Mouse (Mus musculus): ENCODE measurements at regions not wholly inside any gene's neighbourhood (a gene's known extent, or its start where the extent isn't known, plus 50 kb on each side); places are given as distances from the start of the nearest gene placed in this dataset.
A peak's percentile ranks its signal among the peaks of the same experiment; 100 is the strongest.

DNA sequence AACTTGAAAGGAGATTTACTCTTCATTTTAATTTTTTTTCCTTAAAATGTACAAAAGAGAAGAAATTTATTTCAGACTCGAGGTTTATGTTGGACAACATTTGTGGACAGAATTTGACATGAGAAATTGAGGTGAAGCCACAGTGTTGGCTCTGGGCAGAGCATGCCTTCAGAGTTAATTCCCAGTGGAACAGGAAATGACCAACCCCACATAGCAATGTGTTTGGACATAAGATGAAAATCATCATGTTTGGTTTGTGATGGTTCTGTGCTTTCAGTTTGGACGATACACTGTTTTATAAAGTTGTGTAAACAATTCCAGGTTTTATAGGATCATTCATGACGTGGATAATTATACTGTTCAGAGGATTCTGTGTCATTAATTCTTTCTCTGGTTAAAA, 271.9 kb upstream of the Mettl25 start:
- intact Hi-C loops (cut with DNase I), result no loop called here
- DNase-seq (ENCODE audit: low spot score in 2 of 2), result no peak

DNA sequence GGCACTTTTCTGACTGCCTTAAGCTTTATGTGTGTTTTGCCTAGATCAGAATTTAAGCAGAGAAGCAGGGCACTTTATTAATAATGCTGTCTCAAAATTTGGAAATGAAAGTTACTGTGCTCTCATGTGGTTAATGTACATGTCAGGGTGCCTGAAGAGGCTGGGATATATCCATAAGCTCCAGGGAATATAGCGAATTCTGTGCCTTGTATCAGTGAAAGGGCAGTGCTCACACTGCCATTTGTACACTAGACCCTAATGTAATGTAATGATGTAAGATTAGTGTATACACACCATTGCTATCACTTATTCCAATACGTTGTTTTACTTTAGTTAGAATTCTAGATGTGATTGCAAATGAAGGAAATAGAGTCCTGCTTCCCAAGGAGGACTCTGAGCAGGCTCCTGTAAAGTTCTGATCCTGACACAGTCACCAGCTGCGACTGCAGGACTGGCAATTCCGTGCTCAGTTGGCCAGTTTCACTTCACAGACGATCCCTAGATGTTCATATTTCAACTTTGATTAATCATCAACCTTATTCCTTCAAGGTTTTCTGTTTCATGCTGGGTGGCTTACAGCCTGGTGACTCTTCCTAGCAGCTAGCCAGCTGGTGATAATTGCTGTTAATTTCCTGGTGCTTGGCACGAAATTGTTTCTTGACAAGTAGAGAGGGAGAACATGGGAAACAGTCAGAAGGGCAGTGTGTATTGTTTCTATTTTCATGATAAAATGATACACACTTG, 273.7 kb upstream of the Mettl25 start:
- DNase-seq (ENCODE audit: low spot score in 2 of 2), result no peak
- intact Hi-C loops (cut with DNase I), result no loop called here

DNA sequence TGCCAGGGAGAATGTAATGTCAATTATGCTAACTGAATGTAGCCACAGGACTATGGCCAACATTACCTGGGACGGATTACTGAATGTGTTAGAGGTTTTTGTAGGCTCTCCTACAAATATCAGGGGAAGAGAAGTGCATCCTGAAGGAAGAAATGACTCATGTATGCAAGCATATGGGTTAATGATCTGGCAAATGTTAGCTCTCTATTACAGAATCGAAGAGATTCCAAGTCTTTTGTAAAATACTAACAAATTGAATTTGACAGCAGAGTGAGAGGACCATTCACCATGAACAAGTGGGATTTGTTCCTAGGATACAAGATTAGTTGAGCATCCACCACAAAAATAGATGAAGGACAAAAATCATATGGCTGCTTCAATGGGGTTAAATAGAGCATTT, 280.6 kb upstream of the Mettl25 start:
- intact Hi-C loops (cut with DNase I), result no loop called here
- no peak for DNase-seq (ENCODE audit: low spot score in 2 of 2)

DNA sequence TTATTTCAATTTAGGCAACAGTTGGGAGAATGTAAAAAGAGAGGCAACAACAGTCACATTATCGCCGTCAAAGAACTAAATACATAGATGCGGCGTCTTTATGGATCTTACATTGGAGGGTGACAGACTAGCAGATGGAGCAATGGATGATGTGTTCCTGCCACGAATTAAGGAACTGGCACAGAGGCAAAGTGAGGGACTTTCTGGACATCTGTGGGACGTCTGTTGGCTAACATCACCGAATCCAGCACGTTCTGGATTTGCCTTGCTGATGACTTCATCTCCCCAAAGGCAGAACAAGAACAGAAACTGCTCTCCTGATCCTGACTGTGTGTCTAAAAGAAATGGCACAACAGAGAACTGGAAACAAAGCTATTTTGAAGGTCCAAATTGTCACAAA, 281.8 kb upstream of the Mettl25 start:
- peak; percentile 8 to 20 for DNase-seq (ENCODE audit: low spot score in 2 of 2)
- intact Hi-C loops (cut with DNase I), result no loop called here

DNA sequence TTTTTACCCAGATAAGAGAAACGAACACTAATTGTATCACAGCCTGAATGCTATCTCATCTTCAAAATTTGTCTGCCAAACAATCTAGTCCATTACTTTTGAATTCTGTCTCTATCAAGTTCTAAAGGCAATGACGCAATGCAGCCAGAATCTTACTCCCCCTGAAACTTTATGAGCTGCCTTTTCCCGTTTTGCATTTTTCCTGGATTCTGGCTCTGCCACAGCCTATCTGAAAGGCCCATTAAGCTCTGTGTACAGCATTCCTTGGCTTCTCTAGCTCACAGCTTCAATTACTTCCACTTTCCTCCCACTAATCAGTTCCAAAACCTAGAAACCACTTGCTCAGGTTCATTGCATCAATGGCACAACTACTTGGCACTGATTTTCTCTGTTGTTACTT, 298.0 kb upstream of the Ppfia2 start:
- intact Hi-C loops (cut with DNase I), result no loop called here
- no peak for DNase-seq (ENCODE audit: low spot score in 2 of 2)

DNA sequence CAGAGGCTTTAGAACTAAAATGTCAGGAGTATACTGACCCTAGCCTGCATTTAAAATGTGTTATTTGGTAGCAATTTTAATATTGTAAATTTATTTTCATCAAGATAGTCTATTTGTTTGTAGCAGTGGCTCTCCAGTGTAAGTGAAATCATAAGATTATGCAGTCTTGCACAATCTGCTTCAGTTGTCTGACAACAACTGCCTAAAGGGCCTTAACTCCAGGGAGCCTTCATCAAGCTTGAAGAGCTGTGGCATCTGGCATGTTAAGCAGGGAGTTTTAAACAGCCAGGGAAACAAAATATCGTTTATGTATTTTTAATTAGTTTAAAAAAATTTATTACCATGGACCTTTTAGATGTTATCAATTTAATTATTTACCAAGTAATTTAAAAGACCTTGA, 295.7 kb upstream of the Ppfia2 start:
- DNase-seq (ENCODE audit: low spot score in 2 of 2), result no peak
- intact Hi-C loops (cut with DNase I), result no loop called here

DNA sequence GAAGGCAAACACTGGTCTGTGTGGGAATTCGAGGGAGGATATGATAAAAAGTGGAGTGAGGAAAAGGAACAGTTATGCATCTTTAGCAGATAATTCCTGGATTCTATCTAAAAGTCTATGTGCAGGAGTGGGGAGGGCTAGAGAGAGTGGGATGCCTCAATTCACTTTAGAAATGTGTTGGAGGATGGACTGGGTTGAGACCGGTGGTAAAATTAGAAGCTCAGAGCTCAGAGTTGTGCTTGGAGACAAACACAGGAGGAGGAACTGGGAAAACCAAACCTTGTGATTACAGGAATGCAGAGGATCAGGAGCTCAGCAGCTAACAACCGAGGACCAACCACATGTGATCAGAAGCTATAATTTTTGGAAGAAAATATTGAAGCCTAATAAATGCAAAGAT, 290.5 kb upstream of the Ppfia2 start:
- intact Hi-C loops (cut with DNase I), result no loop called here

DNA sequence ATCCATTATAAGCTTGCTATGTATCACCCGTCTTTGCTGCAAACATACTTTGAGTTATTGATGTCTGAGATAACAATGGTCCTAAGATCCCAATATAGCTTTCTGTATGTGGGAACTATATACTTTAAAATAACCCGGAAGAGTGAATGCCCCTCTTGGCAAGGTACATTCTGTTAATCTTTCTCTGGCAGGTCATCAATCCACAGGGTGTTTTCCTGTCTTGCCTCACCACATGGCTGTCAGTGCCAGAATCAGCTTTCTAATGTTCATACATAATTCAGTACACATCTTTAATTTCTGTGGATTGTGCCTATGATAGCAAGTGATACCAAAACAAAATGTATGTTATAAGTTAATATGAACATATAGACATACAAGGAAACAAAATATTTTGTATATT, 267.6 kb upstream of the Ppfia2 start:
- DNase-seq (ENCODE audit: low spot score in 2 of 2), result no peak
- intact Hi-C loops (cut with DNase I), result no loop called here

More for the DNA sequence above, 290.5 kb upstream of the Ppfia2 start:
- no peak for DNase-seq (ENCODE audit: low spot score in 2 of 2)

DNA sequence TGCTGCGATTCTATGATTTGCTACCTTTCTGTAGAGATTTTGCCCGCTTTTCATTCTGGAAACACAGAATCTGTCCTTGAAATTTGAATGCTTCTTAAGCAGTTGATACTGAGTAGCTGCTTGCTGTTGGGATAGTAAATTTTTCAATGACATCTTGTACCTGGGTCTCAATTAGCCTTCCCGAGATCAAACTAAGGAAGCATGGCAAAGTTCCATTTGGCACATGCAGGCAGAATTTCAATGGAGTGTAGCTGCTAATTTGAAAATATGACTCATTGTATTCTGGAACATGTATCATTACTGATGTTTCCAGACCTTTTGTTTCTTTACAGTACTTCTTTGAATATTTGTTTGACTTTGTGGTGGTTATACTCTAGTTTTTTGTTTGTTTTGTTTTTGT, 245.9 kb upstream of the Ppfia2 start:
- DNase-seq (ENCODE audit: low spot score in 2 of 2), result no peak
- intact Hi-C loops (cut with DNase I), result no loop called here

DNA sequence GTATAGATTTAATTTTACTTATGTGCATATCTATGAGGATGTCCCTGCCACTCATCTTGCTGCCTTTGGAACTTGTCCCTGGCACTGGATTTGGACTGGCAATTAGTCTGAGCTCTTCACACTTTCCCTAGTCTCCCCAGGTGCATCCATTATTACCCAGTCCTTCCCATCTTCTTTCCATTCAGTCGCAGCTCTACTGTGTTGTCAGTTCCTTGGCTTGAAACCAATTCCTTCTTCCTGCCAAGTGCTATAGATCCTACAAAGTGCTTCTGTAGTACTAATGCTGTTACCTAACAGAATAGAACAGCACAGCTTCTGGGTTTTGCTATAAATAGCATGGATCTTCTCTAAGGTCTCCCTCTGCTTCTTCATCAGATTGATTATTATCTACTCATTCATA, 228.0 kb upstream of the Ppfia2 start:
- DNase-seq (ENCODE audit: low spot score in 2 of 2), result peak; percentile 11 to 46
- intact Hi-C loops (cut with DNase I), result no loop called here

DNA sequence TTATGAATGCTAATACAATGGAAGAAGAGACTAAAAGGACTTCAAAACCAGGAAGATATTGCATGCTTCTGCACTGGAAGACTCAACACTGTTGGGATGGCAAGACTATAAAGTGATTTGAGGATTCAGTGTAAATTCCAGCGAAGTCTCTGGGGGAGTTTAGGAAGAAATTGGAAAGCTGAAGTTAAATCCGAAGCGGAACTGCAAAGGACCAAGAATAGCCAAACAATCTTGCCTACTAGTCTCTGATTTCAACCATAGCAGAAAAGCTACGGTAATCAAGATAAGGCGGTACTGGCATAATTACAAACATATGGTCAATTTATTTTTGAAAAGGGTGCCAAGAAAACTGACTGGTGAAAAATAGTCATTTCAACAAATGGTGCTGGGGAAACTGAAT, 216.0 kb upstream of the Ppfia2 start:
- no peak for DNase-seq (ENCODE audit: low spot score in 2 of 2)
- intact Hi-C loops (cut with DNase I), result loop anchor here (10.0 kb wide), 1 partner anchor 389 kb away; no protein-coding TSS in a partner anchor

DNA sequence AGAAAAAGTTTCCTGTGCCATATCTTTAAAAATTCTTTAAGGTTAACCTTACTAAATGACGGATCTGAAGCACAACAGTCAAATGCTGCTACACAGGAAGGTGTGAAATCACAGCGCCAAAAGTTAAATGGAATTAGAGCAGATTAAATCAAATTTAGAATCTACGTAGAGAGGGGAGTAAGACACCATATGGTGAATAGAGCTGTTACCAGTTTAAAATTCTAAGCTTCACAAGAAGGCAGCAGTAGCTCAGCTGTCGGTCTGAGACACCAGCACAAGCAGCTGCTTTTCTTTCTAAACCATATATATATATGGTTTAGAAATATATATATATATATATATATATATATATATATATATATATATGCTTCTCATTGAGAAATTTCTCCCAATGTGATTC, 210.3 kb upstream of the Ppfia2 start:
- DNase-seq (ENCODE audit: low spot score in 2 of 2), result peak; percentile 15 to 54
- intact Hi-C loops (cut with DNase I), result loop anchor here (10.0 kb wide), 1 partner anchor 395 kb away; no protein-coding TSS in a partner anchor

DNA sequence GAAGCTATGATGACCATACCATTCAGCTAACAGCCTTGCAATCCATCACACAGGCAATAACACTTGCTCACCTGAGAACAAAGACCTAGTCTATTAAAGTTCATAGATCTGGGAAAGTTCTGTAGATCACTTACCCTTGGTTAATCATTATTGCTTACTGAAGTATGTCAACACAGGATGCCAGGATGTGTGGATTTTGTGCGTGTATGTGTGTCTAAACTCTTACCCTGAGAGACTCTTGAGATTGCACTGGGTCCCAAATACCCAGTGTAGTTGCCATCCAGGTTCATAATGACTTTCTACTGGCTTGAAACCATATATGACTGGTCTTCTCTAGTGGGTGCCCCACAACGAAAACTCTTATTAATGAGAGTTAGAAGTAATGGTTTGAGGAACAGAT, 196.8 kb upstream of the Ppfia2 start:
- intact Hi-C loops (cut with DNase I), result no loop called here
- DNase-seq (ENCODE audit: low spot score in 2 of 2), result no peak

DNA sequence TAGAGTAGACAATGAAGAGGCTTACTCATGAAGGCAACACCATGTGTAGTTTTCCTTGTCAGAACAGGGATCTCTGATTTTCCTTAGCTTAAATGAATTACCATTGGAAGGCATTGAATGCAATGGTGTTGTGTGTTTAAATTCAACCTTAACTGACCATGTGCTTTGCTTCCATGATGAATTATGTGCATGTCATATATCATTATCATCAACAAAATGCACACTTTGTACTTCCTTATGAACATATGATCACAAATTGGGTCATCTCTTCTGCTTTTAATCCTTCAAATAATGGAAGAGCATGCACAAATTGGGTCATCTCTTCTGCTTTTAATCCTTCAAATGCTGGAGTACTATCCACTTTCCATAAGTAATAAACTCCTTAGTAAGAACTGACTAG, 180.2 kb upstream of the Ppfia2 start:
- intact Hi-C loops (cut with DNase I), result no loop called here
- no peak for DNase-seq (ENCODE audit: low spot score in 2 of 2)

DNA sequence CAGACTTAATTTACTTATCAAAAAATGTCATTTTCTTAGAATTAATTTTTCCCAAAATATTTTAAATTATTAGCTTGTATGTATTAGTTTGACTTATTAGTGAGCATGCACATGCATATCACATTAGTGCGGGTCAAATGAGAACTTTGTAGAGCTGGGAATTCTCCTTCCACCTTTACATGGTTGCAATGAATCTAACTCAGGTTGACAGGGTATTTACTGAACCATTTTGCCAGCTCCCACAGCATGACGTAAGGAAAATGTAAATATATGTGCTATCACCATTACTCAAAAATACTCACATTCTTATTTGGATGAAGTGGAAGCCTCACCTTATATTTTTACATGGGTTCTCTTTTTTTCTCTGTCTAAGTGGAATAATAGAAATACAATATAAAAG, 179.4 kb upstream of the Ppfia2 start:
- intact Hi-C loops (cut with DNase I), result no loop called here
- DNase-seq (ENCODE audit: low spot score in 2 of 2), result no peak

DNA sequence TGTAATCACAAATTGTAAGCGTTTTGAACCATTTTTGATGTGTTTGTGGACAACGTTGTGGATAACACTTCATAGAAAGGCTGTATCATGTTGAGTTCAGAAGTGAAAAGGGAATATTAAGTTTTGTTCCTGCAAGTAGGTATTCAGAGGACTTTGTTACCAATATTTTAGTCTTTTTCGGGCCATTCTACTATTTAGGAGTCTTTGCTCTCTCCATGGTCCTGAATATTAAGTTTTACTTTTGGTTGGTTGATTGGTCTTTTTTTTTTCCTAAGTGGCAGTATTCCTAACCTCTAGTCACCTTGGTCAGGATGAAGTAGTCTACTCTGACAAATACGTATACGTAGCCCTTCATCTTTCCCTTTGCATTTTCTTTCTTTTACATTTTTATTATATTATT, 174.6 kb upstream of the Ppfia2 start:
- intact Hi-C loops (cut with DNase I), result no loop called here
- DNase-seq (ENCODE audit: low spot score in 2 of 2), result no peak

DNA sequence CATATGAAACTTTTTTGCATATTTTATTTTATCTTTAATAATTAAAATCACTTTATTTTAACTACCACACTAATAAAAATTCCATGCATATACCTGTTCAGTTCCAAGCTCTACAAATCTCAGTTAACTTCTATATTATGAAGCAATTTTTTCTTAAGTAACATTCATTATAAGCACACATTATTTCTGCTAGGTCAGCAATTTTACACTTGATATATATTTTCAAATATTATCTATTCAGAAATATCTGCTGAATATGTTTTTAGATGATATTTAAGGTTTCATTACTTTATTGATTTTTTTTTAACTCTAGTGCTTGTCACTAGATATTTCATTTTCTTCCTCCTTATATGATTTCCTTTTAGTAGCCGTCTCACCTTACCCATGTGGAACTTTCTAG, 135.0 kb upstream of the Ppfia2 start:
- DNase-seq (ENCODE audit: low spot score in 2 of 2), result no peak
- intact Hi-C loops (cut with DNase I), result no loop called here

DNA sequence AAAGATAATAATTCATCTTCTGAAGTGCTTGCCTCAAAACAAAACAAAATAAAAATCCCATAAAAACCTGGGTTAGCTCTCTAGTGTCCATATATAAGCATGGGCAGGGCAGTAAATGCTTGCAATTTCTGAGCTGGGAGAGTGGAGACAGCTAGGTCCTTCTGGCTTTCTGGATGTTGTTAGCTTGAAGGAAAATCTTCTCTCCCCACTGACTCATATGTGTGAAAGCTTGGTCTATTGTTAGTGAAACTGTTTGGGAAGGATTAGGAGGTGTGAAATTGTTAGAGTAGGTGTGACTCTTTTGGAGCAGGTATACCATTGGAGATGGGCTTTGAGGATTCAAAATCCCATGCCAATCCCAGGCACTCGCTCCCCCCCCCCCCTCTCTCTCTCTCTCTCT, 118.5 kb upstream of the Ppfia2 start:
- intact Hi-C loops (cut with DNase I), result no loop called here
- no peak for DNase-seq (ENCODE audit: low spot score in 2 of 2)

DNA sequence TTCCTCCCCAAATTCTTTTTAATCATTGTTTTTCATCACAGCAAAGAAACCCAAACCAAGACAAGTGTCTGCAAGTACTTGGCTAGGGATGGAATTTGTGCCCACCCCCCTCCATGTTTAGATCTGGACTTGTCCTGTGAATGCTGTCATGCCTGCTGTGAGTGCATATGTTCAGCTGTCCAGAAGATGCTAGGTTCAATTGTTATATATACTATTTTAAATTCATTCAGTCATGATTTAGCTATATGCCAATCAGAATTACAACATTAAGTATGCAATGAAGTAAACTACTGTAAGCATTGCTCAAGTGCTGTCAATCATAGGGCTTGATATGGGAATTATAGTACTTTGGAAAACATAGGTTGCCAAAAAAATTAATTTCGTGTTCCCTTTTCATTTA, 94.5 kb upstream of the Ppfia2 start:
- no peak for DNase-seq (ENCODE audit: low spot score in 2 of 2)
- intact Hi-C loops (cut with DNase I), result no loop called here

DNA sequence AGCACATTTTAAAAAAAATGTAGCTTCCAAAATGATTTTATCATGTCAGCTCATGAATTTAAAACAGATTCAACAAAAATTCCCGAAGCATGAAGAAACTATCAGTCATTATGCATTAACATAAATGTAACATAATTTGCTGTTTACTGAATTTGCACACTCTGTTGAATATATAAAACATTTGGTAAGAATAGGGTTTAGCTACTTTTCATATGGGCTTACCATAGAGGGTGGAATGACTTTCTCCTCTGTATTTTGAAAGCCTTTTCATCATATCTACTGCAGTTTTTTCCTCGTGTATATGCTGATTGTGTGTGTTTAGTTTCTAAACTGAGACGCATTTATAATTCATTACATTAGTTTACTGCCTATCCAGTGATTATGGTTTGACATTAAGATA, 94.0 kb upstream of the Ppfia2 start:
- intact Hi-C loops (cut with DNase I), result no loop called here
- DNase-seq (ENCODE audit: low spot score in 2 of 2), result no peak

DNA sequence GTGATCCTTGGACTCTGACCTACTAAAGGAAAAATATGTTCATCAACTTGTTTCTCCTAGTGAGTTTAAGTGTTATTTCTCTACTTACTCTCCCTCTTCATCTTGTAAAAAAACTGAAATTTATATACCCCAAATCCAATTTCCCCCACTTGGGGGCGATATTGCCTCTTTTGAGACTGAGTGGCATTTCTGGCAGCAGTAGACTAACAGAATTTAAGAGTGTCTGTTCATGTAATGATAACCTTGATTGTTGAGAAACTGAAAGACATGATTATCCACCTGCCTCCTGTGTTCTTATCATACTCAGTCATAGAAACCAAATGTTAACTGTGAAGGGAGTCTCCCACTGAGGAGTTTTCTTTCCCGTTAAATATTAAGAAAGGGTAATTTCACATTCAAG, 89.5 kb upstream of the Ppfia2 start:
- DNase-seq (ENCODE audit: low spot score in 2 of 2), result peak in 1 of 2 experiments; percentile 22
- intact Hi-C loops (cut with DNase I), result no loop called here

DNA sequence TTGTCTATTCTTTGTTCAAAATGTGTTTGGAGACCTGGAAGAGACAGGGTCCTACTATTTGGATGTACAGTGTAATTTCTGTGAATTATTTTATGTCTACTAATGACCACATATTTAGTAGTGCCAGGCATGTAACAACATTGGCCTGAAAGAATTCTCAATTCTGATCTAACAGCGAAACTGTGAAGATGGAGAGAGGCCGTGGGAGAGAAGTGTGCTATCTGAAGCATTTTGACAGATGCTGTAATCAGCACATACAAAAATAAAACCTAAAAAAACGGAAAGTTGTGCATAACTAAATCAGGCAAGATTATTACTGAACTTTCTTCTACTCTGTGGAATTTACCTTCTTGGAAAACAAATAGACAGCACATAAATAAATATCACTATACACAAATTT, 61.4 kb upstream of the Ppfia2 start:
- intact Hi-C loops (cut with DNase I), result loop anchor here (5.0 kb wide), 1 partner anchor 36 kb away; no protein-coding TSS in a partner anchor
- peak; percentile 12 to 13 for DNase-seq (ENCODE audit: low spot score in 2 of 2)
